Mouse (Mus musculus): ENCODE results near the gene Klhl30. TPM values are rescaled to one million over a fixed set of nuclear protein-coding genes. Genes with fewer than 3 reads are reported as not detected.

Klhl30 gene
- polyA plus RNA-seq, 1 experiment from 2014 or later = 0.85 TPM

DNA sequence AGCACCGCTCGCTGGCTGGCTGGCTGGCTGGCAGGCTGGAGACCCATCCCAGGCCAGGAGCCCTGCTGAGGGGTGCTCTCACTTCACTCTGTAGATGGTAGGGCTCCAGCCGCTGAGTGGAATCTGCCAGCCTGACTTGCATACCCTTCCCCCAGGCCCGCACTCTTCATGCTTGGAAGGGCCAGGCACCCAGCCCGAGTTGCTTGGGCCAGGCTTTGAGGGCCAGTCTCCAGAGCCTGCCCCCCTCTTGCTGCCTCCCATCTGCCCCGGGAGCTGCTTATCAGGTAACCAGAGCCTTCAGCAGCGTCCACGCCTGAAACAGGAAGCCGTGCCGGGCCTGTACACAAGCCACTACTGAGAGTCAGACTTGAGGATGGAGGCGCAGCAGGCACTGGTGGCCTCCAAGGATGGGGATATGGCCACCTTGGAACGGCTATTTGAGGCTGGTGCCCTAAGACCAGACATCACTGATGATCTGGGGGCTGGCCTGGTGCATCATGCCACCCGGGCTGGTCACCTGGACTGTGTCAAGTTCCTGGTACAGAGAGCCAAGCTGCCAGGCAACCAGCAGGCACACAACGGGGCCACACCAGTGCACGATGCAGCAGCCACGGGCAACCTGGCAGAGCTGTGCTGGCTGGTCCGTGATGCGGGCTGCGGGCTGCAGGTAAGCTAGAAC, 28.9 kb upstream of the Klhl30 start, which contains the start of gene Espnl:
Gene Espnl, plus strand, starts transcription at position 316 of the 679 bp plus-strand sequence.
- H3K9ac ChIP-seq (ENCODE audit: low read length) = no peak within 1 kb of the TSS
- DNase-seq (ENCODE audit: low spot score) = no peak
- no peaks in the 10 kb centered on the region for H3K27me3 ChIP-seq (replicated peaks; ENCODE audit: control insufficient read depth, insufficient read depth, low read length)
- H3K9me3 ChIP-seq (ENCODE audit: control insufficient read depth, low read length) = no peaks in the 10 kb centered on the region
- 65% methylated on average over 19 of the region's 19 CpGs for WGBS
- H3K27ac ChIP-seq (ENCODE audit: low read depth) = no peak within 1 kb of the TSS
- H3K4me2 ChIP-seq (ENCODE audit: low read length) = no peak within 1 kb of the TSS
- H3K4me3 ChIP-seq (ENCODE audit: low read depth, low read length) = no peak within 1 kb of the TSS
- no peaks in the 10 kb centered on the region for H3K4me1 ChIP-seq (replicated peaks; ENCODE audit: control insufficient read depth, insufficient read depth, low read length)
- no peak for ATAC-seq (replicated peaks; ENCODE audit: low FRiP score, low TSS enrichment, low read depth)
- H3K36me3 ChIP-seq (ENCODE audit: control insufficient read depth, insufficient read depth, low read length) = no peaks in the 10 kb centered on the region

GRCm38 (mm10) chr1:91324646-91325045, 26.2 kb upstream of the Klhl30 start:
- no peak overlapping the region for H3K4me2 ChIP-seq (ENCODE audit: low read length)
- no peak overlapping the region for H3K9ac ChIP-seq (ENCODE audit: low read length)
- H3K4me3 ChIP-seq (ENCODE audit: low read depth, low read length) = no peak overlapping the region
- DNase-seq (ENCODE audit: low spot score) (no peak), ATAC-seq (replicated peaks; ENCODE audit: low FRiP score, low TSS enrichment, low read depth) (no peak)
- H3K9me3 ChIP-seq (ENCODE audit: control insufficient read depth, low read length) = no peaks in the 10 kb centered on the region
- no peaks in the 10 kb centered on the region for H3K36me3 ChIP-seq (ENCODE audit: control insufficient read depth, insufficient read depth, low read length)
- 85% methylated on average over 2 of the region's 2 CpGs for WGBS
- H3K4me1 ChIP-seq (replicated peaks; ENCODE audit: control insufficient read depth, insufficient read depth, low read length) = no peaks in the 10 kb centered on the region; the same call in 1 of the 2 replicates
- H3K27me3 ChIP-seq (replicated peaks; ENCODE audit: control insufficient read depth, insufficient read depth, low read length) = no peaks in the 10 kb centered on the region
- no peak overlapping the region for H3K27ac ChIP-seq (ENCODE audit: low read depth)

- WGBS = 71% methylated on average over 4 of the region's 4 CpGs
- ATAC-seq (replicated peaks; ENCODE audit: low FRiP score, low TSS enrichment, low read depth) (no peak), DNase-seq (ENCODE audit: low spot score) (no peak)
- Histone ChIP-seq H3K27ac (ENCODE audit: low read depth) (no peak overlapping the region), H3K9ac (ENCODE audit: low read length) (no peak overlapping the region), H3K4me2 (ENCODE audit: low read length) (no peak overlapping the region), H3K36me3 (ENCODE audit: control insufficient read depth, insufficient read depth, low read length) (no peaks in the 10 kb centered on the region), H3K4me3 (ENCODE audit: low read depth, low read length) (no peak overlapping the region), H3K9me3 (ENCODE audit: control insufficient read depth, low read length) (no peaks in the 10 kb centered on the region), H3K27me3 (replicated peaks; ENCODE audit: control insufficient read depth, insufficient read depth, low read length) (no peaks in the 10 kb centered on the region), H3K4me1 (replicated peaks; ENCODE audit: control insufficient read depth, insufficient read depth, low read length) (no peaks in the 10 kb centered on the region; the same call in 1 of the 2 replicates)
Measured at GRCm38 (mm10) chr1:91325488-91326042, 25.3 kb upstream of the Klhl30 start.

- H3K36me3 ChIP-seq (ENCODE audit: control insufficient read depth, insufficient read depth, low read length) = no peaks in the 10 kb centered on the region
- H3K27ac ChIP-seq (ENCODE audit: low read depth) = no peak overlapping the region
- H3K4me2 ChIP-seq (ENCODE audit: low read length) = no peak overlapping the region
- ATAC-seq (replicated peaks; ENCODE audit: low FRiP score, low TSS enrichment, low read depth) (no peak), DNase-seq (ENCODE audit: low spot score) (no peak)
- no peaks in the 10 kb centered on the region for H3K27me3 ChIP-seq (replicated peaks; ENCODE audit: control insufficient read depth, insufficient read depth, low read length)
- no peak overlapping the region for H3K4me3 ChIP-seq (ENCODE audit: low read depth, low read length)
- no peaks in the 10 kb centered on the region for H3K9me3 ChIP-seq (ENCODE audit: control insufficient read depth, low read length)
- H3K9ac ChIP-seq (ENCODE audit: low read length) = no peak overlapping the region
- no peaks in the 10 kb centered on the region; the same call in 1 of the 2 replicates for H3K4me1 ChIP-seq (replicated peaks; ENCODE audit: control insufficient read depth, insufficient read depth, low read length)
- whole genome bisulfite sequencing = 55% methylated on average over 4 of the region's 4 CpGs
Measured at GRCm38 (mm10) chr1:91332102-91332501, 18.7 kb upstream of the Klhl30 start.

GRCm38 (mm10) chr1:91333582-91333981, 17.2 kb upstream of the Klhl30 start:
- Histone ChIP-seq H3K9ac (ENCODE audit: low read length) (no peak overlapping the region), H3K4me3 (ENCODE audit: low read depth, low read length) (no peak overlapping the region), H3K4me2 (ENCODE audit: low read length) (no peak overlapping the region), H3K27me3 (replicated peaks; ENCODE audit: control insufficient read depth, insufficient read depth, low read length) (no peaks in the 10 kb centered on the region), H3K9me3 (ENCODE audit: control insufficient read depth, low read length) (no peaks in the 10 kb centered on the region), H3K4me1 (replicated peaks; ENCODE audit: control insufficient read depth, insufficient read depth, low read length) (no peaks in the 10 kb centered on the region; the same call in 1 of the 2 replicates), H3K27ac (ENCODE audit: low read depth) (no peak overlapping the region), H3K36me3 (ENCODE audit: control insufficient read depth, insufficient read depth, low read length) (no peaks in the 10 kb centered on the region)
- ATAC-seq (replicated peaks; ENCODE audit: low FRiP score, low TSS enrichment, low read depth) (no peak), DNase-seq (ENCODE audit: low spot score) (no peak)

- no peak overlapping the region for H3K4me3 ChIP-seq (ENCODE audit: low read depth, low read length)
Measured at GRCm38 (mm10) chr1:91337355-91337754, 13.5 kb upstream of the Klhl30 start.

GRCm38 (mm10) chr1:91344001-91344400, 6.8 kb upstream of the Klhl30 start:
- no peak overlapping the region for H3K4me3 ChIP-seq (ENCODE audit: low read depth, low read length)
- DNase-seq (ENCODE audit: low spot score) (peak; percentile 53), ATAC-seq (replicated peaks; ENCODE audit: low FRiP score, low TSS enrichment, low read depth) (no peak)
- WGBS = 72% methylated on average over 3 of the region's 3 CpGs
- H3K36me3 ChIP-seq (ENCODE audit: control insufficient read depth, insufficient read depth, low read length) = no peaks in the 10 kb centered on the region
- H3K9ac ChIP-seq (ENCODE audit: low read length) = no peak overlapping the region
- peaks cover 3% of the 10 kb centered on the region; the same call in 1 of the 2 replicates for H3K4me1 ChIP-seq (replicated peaks; ENCODE audit: control insufficient read depth, insufficient read depth, low read length)
- H3K4me2 ChIP-seq (ENCODE audit: low read length) = no peak overlapping the region
- H3K9me3 ChIP-seq (ENCODE audit: control insufficient read depth, low read length) = no peaks in the 10 kb centered on the region
- H3K27ac ChIP-seq (ENCODE audit: low read depth) = no peak overlapping the region
- H3K27me3 ChIP-seq (replicated peaks; ENCODE audit: control insufficient read depth, insufficient read depth, low read length) = peaks cover 42% of the 10 kb centered on the region

More at GRCm38 (mm10) chr1:91337355-91337754, 13.5 kb upstream of the Klhl30 start:
- H3K27me3 ChIP-seq (replicated peaks; ENCODE audit: control insufficient read depth, insufficient read depth, low read length) = 0 out of 2 replicates have a peak, but pooled peaks cover 3% of the 10 kb centered on the region
- H3K9me3 ChIP-seq (ENCODE audit: control insufficient read depth, low read length) = no peaks in the 10 kb centered on the region
- no peaks in the 10 kb centered on the region for H3K4me1 ChIP-seq (replicated peaks; ENCODE audit: control insufficient read depth, insufficient read depth, low read length)
- DNase-seq (ENCODE audit: low spot score) (no peak), ATAC-seq (replicated peaks; ENCODE audit: low FRiP score, low TSS enrichment, low read depth) (no peak)
- no peak overlapping the region for H3K9ac ChIP-seq (ENCODE audit: low read length)
- H3K36me3 ChIP-seq (ENCODE audit: control insufficient read depth, insufficient read depth, low read length) = no peaks in the 10 kb centered on the region
- WGBS = 85% methylated on average over 7 of the region's 7 CpGs
- H3K27ac ChIP-seq (ENCODE audit: low read depth) = no peak overlapping the region
- H3K4me2 ChIP-seq (ENCODE audit: low read length) = no peak overlapping the region

GRCm38 (mm10) chr1:91344921-91345685, 5.7 kb upstream of the Klhl30 start:
- ATAC-seq (replicated peaks; ENCODE audit: low FRiP score, low TSS enrichment, low read depth) (peak; percentile 28; the same call in 1 of the 2 replicates), DNase-seq (ENCODE audit: low spot score) (peak; percentile 66)
- Histone ChIP-seq H3K9ac (ENCODE audit: low read length) (no peak overlapping the region), H3K27me3 (replicated peaks; ENCODE audit: control insufficient read depth, insufficient read depth, low read length) (peaks cover 42% of the 10 kb centered on the region), H3K4me2 (ENCODE audit: low read length) (peak overlapping the region; percentile 52), H3K4me1 (replicated peaks; ENCODE audit: control insufficient read depth, insufficient read depth, low read length) (peaks cover 3% of the 10 kb centered on the region; the same call in 1 of the 2 replicates), H3K36me3 (ENCODE audit: control insufficient read depth, insufficient read depth, low read length) (no peaks in the 10 kb centered on the region), H3K27ac (ENCODE audit: low read depth) (no peak overlapping the region), H3K4me3 (ENCODE audit: low read depth, low read length) (peak overlapping the region; percentile 31), H3K9me3 (ENCODE audit: control insufficient read depth, low read length) (no peaks in the 10 kb centered on the region)
- WGBS = 4% methylated on average over 68 of the region's 68 CpGs
